Mouse (Mus musculus): ENCODE measurements around the gene Sox21. TPM values are rescaled to one million over a fixed set of nuclear protein-coding genes. Genes with fewer than 3 reads are reported as not detected.

The Sox21 gene
- polyA plus RNA-seq, 1 experiment from 2014 or later: not detected

DNA sequence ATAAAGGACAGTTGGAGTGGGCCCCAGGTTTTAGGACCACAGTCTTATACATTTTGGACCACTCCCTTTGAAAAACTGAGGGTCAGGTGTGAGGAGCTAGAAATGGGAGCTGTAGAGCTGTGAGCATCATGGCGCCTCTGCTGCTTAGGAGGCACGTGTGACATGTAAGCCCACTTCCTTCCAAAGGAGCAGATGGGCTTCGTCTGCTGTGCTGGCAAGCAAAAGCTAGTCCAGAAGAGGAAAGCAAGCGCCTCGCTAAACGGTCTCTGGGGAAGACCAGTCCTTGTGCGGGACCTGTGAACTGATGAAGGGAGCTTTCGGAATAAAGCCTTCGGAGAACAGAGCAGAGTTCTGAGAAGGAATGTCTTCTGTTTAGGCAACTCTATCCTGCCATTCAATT, 45.4 kb downstream of the Sox21 start:
- Histone ChIP-seq H3K9me3 (replicated peaks) (no peaks in the 10 kb centered on the region), H3K9ac (no peak overlapping the region), H3K4me2 (no peak overlapping the region), H3K4me3 (no peak overlapping the region), H3K36me3 (no peaks in the 10 kb centered on the region), H3K27ac (no peak overlapping the region), H3K27me3 (peaks cover 39% of the 10 kb centered on the region), H3K4me1 (replicated peaks) (no peaks in the 10 kb centered on the region)
- ATAC-seq (replicated peaks; ENCODE audit: insufficient number of reproducible peaks, insufficient read depth, low FRiP score, low read depth): no peak
- 77% methylated on average over 9 of the region's 9 CpGs for WGBS

Small RNA genes lying within 50 kb of the gene (microRNA-seq; reads per million reads assigned to microRNA genes)
- gene Mir6241: not detected

Other genes starting within 250 kb of the Sox21 start
- 2.4 and 3.6 TPM in 2 replicates for gene Dct, start 184.8 kb downstream of the Sox21 start, polyA plus RNA-seq (2015; fragmentation: Nextera tagmentation; extraction: Ambion mirVana)
- gene Tgds, start 104.3 kb downstream of the Sox21 start, polyA plus RNA-seq (2015; fragmentation: Nextera tagmentation; extraction: Ambion mirVana): 25.7 and 25.8 TPM in 2 replicates
- gene Gpr180, start 99.9 kb downstream of the Sox21 start, polyA plus RNA-seq (2015; fragmentation: Nextera tagmentation; extraction: Ambion mirVana): 35.8 and 43.7 TPM in 2 replicates
- gene Gm9376, start 29.9 kb upstream of the Sox21 start, polyA plus RNA-seq (2015; fragmentation: Nextera tagmentation; extraction: Ambion mirVana): not detected in 2 replicates

All from heart, embryonic 15.5 days (tissue).